Mouse (Mus musculus) lung, adult 10 weeks (tissue): Measurements from ENCODE around the gene Rbms3. TPM values are rescaled to one million over a fixed set of nuclear protein-coding genes. Genes with fewer than 3 reads are reported as not detected.

Experiments used
- polyA plus RNA-seq: library from polyadenylated mRNA; stranded (reverse); fragments of 350-450 nt; fragmentation: Illumina TruSeq; extraction: RNeasy Lipid Tissue Mini Kit (QIAGEN cat#74804); gene quantifications from one replicate; pipeline ENCODE4 v1.2.3, GENCODE M21; 2014; ENCODE audit warnings: low read depth, low replicate concordance; ENCODE audit not compliant: insufficient read depth

The Rbms3 gene
- 9.0 TPM for polyA plus RNA-seq

GRCm38 (mm10) chr9:117629771-117630170 lies at the start of gene Rbms3:
Rbms3 (minus strand) TSS chr9:117629913.

